Mouse (Mus musculus) thymus, postnatal 0 days (tissue): Measurements from ENCODE around the gene Nptxr. TPM values are rescaled to one million over a fixed set of nuclear protein-coding genes. Genes with fewer than 3 reads are reported as not detected.

Experiments
- DNase-seq: peaks from one replicate; pipeline ENCODE4 v3.0.0-alpha.2; 2015; ENCODE audit warnings: low spot score
- polyA plus RNA-seq: library from polyadenylated mRNA; unstranded; fragments of >200 nt; fragmentation: Nextera tagmentation; extraction: Ambion mirVana; gene quantifications from 2 replicates; pipeline ENCODE4 v1.2.1, GENCODE M21; 2015

Nptxr gene
- 2.0 and 2.3 TPM in 2 replicates for polyA plus RNA-seq

GRCm38 (mm10) chr15:79804352-79805071, at the start of gene Nptxr:
Nptxr (minus strand) TSS chr15:79804766.
- no peak for DNase-seq

GRCm38 (mm10) chr15:79850143-79850542, 45.6 kb upstream of the Nptxr start:
- DNase-seq: no peak

DNA sequence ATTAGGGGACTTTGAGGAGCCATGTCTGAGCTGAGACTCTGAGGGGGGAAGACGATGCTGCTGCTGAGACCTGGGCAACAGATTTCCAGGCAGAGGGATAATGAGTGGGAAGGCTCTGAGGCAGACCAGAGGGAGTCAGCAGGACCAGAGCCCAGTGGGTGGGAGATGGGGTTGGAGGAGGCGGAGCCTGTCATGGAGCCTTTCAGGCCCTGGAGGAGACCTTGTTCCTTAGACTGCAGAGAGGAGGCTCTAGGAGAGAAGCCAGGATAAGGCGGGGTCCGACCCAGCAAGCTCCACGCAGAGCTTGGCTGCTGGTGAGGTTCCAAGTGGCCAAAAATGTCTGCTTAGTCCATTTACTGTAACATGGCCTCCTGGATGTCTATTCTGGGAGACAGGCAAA, 42.5 kb upstream of the Nptxr start:
- no peak for DNase-seq

- no peak for DNase-seq
Measured at GRCm38 (mm10) chr15:79845986-79846385, 41.4 kb upstream of the Nptxr start.

DNA sequence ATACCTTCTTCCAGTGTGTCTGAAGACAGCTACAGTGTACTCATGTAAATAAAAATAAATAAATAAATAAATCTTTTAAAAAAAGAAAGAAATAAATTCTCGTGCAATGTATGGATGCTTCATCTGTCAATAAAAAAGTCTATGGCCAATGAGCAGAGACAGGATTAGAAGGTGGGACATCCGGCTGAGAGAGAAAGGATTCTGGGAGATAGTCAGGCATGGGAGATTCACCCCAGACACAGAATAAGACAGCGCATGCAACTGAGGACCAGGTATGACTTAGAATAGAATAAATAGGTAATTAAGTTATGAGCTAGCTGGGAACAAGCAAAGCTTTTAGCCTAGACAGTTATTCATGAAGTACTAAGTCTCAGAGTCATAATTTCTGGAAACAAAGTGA, 38.4 kb upstream of the Nptxr start:
- DNase-seq: no peak

DNA sequence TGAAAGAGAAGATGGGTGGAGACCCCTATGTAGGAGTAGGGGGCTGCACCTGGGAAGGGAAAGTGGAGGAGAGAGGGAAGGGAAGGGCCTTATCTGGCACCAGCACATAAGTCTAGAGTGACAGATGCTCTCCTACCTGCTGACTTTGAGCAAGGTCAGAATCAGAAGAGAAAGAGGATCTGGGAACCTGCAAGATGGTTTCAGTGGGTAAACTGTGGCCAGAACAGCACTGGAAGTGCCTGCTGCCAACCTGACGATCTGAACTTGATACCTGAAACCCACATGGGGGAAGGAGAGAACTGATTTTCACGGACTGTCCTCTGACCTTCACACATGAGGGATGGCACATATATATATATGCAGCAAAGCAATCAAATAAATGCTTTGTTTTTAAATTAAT, 35.7 kb upstream of the Nptxr start:
- no peak for DNase-seq

GRCm38 (mm10) chr15:79834881-79835260, 30.3 kb upstream of the Nptxr start:
- no peak for DNase-seq

- DNase-seq: peak; percentile 96
Measured at GRCm38 (mm10) chr15:79834130-79834880, 29.7 kb upstream of the Nptxr start, which contains the start of the genes Npcd and Cbx6. Npcd (minus strand) TSS chr15:79834237. Cbx6 (minus strand) TSS chr15:79834688.

DNA sequence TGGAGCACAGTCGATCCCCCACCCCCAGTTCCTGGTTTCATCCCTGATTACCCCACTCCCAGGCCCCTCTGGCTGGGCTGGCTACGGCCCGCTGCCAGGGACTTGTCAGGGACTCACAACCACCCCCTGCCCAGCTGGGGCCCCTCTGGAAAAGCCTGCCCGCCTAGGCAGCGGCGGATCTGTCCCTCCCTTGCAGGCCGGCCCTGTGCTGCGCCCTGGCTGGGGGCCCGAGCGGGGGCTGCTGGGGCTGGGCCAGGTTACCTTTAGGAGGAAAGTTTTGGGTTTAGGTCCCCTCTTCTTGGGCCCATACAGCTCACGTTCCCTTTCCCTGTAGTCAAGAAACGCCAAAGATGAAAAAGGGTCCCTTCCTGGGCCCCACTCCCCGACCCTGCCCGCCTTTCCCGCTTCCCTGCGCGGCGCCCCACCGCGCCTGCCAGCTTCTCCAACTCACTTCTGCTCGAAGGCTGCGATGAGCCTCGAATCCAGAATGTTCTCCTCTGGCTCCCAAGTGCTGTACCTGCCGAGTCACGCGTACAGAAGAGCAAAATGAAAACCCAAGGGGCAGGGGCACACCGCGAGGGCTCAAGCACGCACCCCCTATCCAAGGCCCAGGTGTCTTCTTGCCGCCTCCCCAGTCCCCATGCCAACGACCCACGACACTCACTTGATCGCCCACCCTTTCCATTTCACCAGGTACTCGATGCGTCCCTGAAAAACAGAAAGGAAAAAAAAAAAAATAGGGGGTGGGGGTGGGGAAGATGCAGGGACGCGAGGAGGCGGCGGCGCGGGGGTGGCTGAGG, 28.9 kb upstream of the Nptxr start:
- no peak for DNase-seq

GRCm38 (mm10) chr15:79832064-79832900, 27.7 kb upstream of the Nptxr start:
- DNase-seq: peak; percentile 80

- DNase-seq: peak; percentile 79
Measured at GRCm38 (mm10) chr15:79830388-79830787, 25.8 kb upstream of the Nptxr start.

DNA sequence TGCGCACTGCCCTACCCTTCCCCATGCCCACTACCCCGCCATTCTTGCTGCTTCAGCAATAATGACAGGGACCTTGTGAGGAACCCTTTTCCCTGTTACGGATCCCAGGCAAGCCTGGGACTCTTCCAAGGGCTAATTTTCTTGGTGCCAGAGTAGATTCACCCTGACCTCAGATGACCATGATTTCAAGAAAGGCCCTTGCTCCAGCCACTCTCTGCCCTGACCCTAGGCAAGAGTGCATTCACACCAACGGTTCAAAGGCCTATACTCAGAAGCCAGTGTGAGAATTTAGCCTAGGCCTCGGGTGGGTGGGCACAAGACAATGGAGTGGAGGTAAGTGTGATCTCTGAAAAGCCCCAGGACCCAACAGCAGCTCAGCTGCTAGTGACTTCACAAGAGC, 24.9 kb upstream of the Nptxr start:
- no peak for DNase-seq

DNA sequence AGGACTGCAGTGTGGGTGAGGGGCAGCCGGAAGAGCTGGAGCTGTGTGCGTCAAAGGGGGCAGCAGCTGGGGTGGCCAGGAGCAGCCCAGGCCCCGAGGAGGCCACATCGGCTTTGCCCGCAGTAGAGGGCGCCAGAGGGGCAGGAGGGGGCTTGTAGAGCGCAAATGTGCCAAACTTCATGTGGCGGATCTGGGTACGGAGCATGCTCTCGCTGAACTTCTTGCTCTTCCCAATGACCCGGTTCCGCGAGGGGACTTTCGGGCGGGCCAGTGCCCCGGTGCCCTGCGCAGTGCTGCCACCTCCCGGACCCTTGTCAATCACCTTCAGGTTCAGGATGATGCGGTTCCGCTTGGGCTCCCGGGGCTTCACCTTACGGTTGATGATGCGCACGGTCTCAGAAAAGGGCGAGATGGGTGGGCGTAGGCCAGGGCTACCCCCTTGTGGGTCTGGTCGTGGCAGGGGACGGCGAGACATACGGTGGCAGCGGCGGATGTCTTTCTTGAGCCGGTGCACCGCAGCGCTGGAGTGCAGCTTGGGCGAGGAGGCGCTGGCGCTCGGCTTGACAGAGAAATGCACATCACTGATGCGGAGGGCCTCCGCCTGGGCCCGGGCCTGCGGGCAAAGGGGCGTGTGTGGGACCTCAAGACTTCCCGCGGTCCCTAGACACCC, 23.9 kb upstream of the Nptxr start:
- no peak for DNase-seq

- no peak for DNase-seq
Measured at GRCm38 (mm10) chr15:79827778-79828210, 23.2 kb upstream of the Nptxr start.

- no peak for DNase-seq
Measured at GRCm38 (mm10) chr15:79827061-79827777, 22.7 kb upstream of the Nptxr start.

DNA sequence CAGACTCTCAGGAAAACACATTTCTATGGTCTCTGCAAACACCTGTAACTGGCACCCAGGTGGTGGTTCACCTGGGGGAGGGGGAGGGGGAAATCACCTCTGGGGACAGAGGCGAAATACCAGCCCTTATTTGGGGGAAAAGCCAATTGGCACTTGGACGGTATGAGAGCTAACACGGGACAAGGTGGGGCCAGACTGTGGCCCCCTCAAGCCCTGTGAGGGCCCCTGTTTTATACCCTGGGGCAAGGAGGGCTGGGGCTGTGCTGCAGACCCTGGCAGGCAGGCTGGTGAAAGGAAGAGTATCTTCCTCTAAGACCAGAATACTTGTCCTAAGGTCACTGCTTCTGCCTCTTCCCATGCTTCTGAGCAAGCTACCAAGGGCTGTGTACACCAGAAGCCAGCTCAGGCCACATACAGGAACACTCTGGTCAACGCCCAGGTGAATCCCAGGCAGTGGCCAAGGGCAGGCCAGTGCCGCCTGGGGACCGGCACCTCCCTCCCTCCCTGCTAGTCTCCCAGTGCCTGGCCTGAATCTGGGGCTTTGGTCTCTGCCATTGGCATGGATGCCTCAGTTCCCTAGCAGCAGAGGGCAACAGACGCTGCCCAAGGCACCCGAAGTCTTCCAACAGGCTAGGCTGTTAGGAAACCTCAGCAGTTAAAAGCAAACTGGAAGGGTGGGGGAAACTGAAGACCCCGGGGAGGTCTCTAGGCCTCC, 21.8 kb upstream of the Nptxr start:
- no peak for DNase-seq

DNA sequence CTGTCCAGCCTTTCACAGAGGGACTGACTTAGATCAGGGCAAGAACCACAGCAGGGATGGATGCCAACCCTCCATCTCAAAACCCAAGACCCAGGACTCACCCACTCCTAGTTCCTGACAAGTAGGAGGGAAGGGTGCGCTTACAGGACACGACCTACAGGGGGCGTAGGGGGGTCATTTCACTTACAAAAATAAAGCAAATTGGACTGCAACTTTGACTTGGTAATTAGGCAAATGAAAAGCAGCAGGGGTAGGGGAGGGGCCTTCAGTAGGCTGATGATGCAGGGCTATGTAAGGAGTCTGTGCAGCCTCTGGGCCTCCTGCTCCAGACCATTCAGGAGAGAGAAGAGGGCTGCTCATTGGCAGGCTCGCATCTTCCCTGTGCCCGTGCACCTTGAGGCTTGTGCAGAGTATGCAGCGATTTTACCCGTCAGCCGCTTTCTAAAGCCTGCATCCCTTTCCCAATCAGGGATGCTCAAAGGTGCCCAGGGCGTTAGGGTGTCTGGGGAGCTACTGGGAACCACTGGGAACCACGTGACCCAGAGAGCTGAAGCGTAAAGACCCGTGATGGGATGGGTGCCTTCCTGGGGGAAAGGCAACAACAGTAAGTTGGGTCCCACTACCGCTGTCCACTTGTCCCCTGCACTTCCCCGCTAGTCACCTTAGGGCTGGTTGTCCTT, 20.7 kb upstream of the Nptxr start:
- DNase-seq: peak; percentile 43

DNA sequence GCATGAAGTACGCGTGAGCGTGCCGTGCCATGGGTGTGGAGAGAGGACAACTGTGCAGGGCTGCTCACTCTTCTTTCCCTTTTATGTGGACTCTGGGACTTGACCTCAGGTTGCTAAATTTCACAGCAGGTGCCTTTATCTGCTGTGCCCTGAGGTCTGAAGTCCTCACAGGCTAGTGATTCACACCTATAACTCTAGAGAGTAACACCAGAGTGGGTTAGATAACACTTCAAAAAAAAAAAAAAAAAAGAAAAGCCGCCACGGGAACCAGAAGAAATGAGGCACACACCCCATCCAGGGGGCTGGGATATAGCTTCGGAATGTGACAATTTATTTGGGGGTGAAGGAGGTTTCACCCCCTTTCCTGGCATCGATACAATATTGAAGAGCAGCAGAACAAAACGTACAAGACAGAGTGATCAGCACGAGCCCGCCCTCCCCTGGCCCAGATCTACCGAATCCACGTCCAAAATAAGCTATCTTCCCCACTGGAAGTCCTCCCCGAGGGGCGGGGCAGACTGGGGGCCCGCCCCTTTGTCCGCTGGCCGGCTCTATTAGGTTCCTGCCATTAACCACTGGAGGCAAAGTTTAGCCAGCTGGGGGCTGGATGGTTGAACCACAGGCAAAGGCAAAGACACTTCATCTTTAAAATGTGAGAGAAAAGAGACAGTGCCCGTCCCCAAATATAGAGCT, 19.2 kb upstream of the Nptxr start:
- no peak for DNase-seq
